Mouse (Mus musculus): ENCODE data around the gene Rfx2. TPM values are rescaled to one million over a fixed set of nuclear protein-coding genes. Genes with fewer than 3 reads are reported as not detected.

Rfx2 gene
- polyA plus RNA-seq, 1 experiment from 2014 or later = 2.9 TPM

DNA sequence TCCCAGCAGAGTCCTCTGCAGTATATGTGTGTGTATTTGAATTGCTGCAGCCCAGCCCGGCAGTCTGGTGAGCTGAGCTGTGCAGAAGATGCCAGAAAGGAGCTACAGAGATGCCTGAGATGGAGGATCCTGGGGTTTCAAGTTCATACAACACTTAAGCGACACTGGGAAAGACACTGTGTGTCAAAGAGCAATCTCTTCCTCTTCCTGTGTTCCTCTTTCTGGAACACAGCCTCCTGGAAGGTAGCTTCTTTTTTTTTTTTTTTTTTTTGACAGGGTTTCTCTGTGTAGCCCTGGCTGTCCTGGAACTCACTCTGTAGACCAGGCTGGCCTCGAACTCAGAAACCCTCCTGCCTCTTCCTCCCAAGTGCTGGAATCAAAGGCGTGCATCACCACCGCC lies 18.0 kb upstream of the Rfx2 start:
- no peak for ATAC-seq (ENCODE audit: insufficient number of reproducible peaks, low FRiP score, low TSS enrichment, low read depth)
- WGBS = 86% methylated on average over 5 of the region's 5 CpGs
- no peaks in the 10 kb centered on the region for H3K27me3 ChIP-seq (ENCODE audit: control insufficient read depth, insufficient read depth, low read length)
- H3K27ac ChIP-seq (replicated peaks; ENCODE audit: low read depth, low read length) = no peak overlapping the region
- no peaks in the 10 kb centered on the region for H3K9me3 ChIP-seq (ENCODE audit: control insufficient read depth, low read length)
- H3K4me3 ChIP-seq (ENCODE audit: low read depth, low read length) = no peak overlapping the region
- no peaks in the 10 kb centered on the region for H3K4me1 ChIP-seq (ENCODE audit: control insufficient read depth, insufficient read depth, low read length)
- no peak overlapping the region for H3K4me2 ChIP-seq (ENCODE audit: low read depth, severe bottlenecking)
- no peak overlapping the region for H3K9ac ChIP-seq (ENCODE audit: low read length)
- DNase-seq (ENCODE audit: low spot score) = no peak
- H3K36me3 ChIP-seq (ENCODE audit: control insufficient read depth, insufficient read depth, low read length) = no peaks in the 10 kb centered on the region

DNA sequence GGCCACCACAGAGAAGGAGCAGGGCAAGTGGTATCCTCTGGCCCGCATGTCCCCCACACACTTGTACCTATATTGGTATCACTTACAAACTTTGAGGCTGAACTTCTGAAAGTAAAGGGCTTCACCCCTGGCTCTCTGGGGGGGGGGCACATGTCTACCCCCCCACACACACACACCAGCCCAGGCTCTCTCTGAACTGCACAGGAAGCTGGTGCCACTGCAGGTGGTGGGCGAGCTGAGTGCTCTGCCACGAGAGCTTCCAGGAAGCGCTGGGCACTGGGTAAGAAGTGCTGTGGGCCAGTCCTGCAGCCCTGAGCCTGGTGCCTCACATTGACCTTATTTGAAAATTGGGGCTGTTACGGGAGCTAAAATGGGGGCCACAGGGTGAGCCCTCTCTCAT lies 12.9 kb upstream of the Rfx2 start:
- no peak overlapping the region for H3K9ac ChIP-seq (ENCODE audit: low read length)
- no peaks in the 10 kb centered on the region for H3K4me1 ChIP-seq (ENCODE audit: control insufficient read depth, insufficient read depth, low read length)
- no peak overlapping the region for H3K4me2 ChIP-seq (ENCODE audit: low read depth, severe bottlenecking)
- H3K4me3 ChIP-seq (ENCODE audit: low read depth, low read length) = no peak overlapping the region
- no peaks in the 10 kb centered on the region for H3K36me3 ChIP-seq (ENCODE audit: control insufficient read depth, insufficient read depth, low read length)
- no peaks in the 10 kb centered on the region for H3K9me3 ChIP-seq (ENCODE audit: control insufficient read depth, low read length)
- no peaks in the 10 kb centered on the region for H3K27me3 ChIP-seq (ENCODE audit: control insufficient read depth, insufficient read depth, low read length)
- no peak overlapping the region for H3K27ac ChIP-seq (replicated peaks; ENCODE audit: low read depth, low read length)
- 86% methylated on average over 5 of the region's 5 CpGs for WGBS
- ATAC-seq (ENCODE audit: insufficient number of reproducible peaks, low FRiP score, low TSS enrichment, low read depth) (no peak), DNase-seq (ENCODE audit: low spot score) (no peak)

DNA sequence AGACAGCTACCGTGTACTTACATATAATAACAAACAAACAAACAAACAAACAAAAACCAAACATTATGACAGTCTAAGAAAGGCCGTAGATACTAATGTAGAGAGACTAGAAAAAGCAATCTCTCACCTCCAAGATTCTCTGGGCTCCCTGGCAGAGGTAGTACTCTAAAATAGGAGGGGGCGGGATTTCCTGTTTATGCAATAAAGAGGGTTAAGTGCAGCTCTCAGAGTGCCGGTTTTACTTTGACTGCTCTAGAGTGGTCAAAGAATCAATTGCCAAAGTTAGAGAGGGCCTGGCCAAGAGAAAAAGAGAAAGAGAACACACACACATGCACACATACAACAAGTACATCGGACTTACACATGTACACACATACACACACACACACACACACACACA lies 11.4 kb upstream of the Rfx2 start:
- Histone ChIP-seq H3K27me3 (ENCODE audit: control insufficient read depth, insufficient read depth, low read length) (no peaks in the 10 kb centered on the region), H3K4me2 (ENCODE audit: low read depth, severe bottlenecking) (no peak overlapping the region), H3K4me1 (ENCODE audit: control insufficient read depth, insufficient read depth, low read length) (no peaks in the 10 kb centered on the region), H3K4me3 (ENCODE audit: low read depth, low read length) (no peak overlapping the region), H3K36me3 (ENCODE audit: control insufficient read depth, insufficient read depth, low read length) (no peaks in the 10 kb centered on the region), H3K27ac (replicated peaks; ENCODE audit: low read depth, low read length) (no peak overlapping the region), H3K9me3 (ENCODE audit: control insufficient read depth, low read length) (no peaks in the 10 kb centered on the region), H3K9ac (ENCODE audit: low read length) (no peak overlapping the region)
- WGBS = 80% methylated on average over 5 of the region's 5 CpGs
- no peak for ATAC-seq (ENCODE audit: insufficient number of reproducible peaks, low FRiP score, low TSS enrichment, low read depth)
- DNase-seq (ENCODE audit: low spot score) = no peak

DNA sequence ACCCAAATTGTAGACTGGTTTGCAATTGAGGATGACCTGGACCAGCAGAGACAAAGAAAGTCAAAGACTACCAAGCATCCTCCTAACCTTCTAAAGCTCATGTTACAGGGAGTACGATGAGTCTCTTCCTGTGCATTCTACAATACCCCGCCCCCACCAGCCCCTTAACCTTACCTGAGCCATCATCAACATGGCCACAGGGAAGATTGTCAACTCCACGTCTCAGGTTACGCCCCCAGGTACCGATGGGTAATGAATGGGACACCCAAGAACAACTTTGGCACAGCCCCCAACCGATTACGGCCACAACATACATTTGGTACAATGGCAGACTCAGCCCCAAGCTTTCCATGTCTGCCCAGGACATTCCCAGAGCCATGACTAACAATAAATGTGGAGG lies 9.7 kb upstream of the Rfx2 start:
- 85% methylated on average over 7 of the region's 7 CpGs for WGBS
- H3K4me1 ChIP-seq (ENCODE audit: control insufficient read depth, insufficient read depth, low read length) = no peaks in the 10 kb centered on the region
- no peaks in the 10 kb centered on the region for H3K9me3 ChIP-seq (ENCODE audit: control insufficient read depth, low read length)
- H3K36me3 ChIP-seq (ENCODE audit: control insufficient read depth, insufficient read depth, low read length) = no peaks in the 10 kb centered on the region
- ATAC-seq (ENCODE audit: insufficient number of reproducible peaks, low FRiP score, low TSS enrichment, low read depth) (no peak), DNase-seq (ENCODE audit: low spot score) (no peak)
- H3K27ac ChIP-seq (replicated peaks; ENCODE audit: low read depth, low read length) = no peak overlapping the region
- no peak overlapping the region for H3K4me3 ChIP-seq (ENCODE audit: low read depth, low read length)
- H3K9ac ChIP-seq (ENCODE audit: low read length) = no peak overlapping the region
- H3K27me3 ChIP-seq (ENCODE audit: control insufficient read depth, insufficient read depth, low read length) = no peaks in the 10 kb centered on the region
- no peak overlapping the region for H3K4me2 ChIP-seq (ENCODE audit: low read depth, severe bottlenecking)

DNA sequence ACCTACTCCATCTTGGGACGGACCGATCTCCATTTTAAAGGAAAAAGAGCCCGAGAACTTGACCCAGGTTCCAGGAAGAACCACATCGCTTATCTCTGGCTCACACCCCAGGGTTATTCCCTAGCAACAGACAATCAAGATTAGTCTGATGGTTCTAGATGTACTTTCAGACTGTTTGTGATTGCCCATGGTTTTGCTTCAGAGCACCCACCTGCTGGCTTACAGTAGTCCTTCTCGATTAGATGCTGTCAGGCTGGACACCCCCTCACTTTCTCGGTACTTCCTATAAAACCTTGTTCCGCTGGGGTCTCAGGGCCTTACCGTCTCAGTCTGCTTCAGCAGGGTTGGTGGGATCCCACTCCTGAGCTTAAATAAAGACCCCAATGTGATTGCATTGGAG lies 5.5 kb upstream of the Rfx2 start:
- Histone ChIP-seq H3K36me3 (ENCODE audit: control insufficient read depth, insufficient read depth, low read length) (no peaks in the 10 kb centered on the region), H3K9me3 (ENCODE audit: control insufficient read depth, low read length) (no peaks in the 10 kb centered on the region), H3K27me3 (ENCODE audit: control insufficient read depth, insufficient read depth, low read length) (0 out of 2 replicates have a peak, but pooled peaks cover 2% of the 10 kb centered on the region), H3K4me2 (ENCODE audit: low read depth, severe bottlenecking) (no peak overlapping the region), H3K27ac (replicated peaks; ENCODE audit: low read depth, low read length) (no peak overlapping the region), H3K4me1 (ENCODE audit: control insufficient read depth, insufficient read depth, low read length) (no peaks in the 10 kb centered on the region), H3K9ac (ENCODE audit: low read length) (no peak overlapping the region), H3K4me3 (ENCODE audit: low read depth, low read length) (no peak overlapping the region)
- no peak for ATAC-seq (ENCODE audit: insufficient number of reproducible peaks, low FRiP score, low TSS enrichment, low read depth)
- WGBS = 88% methylated on average over 8 of the region's 8 CpGs
- no peak for DNase-seq (ENCODE audit: low spot score)

DNA sequence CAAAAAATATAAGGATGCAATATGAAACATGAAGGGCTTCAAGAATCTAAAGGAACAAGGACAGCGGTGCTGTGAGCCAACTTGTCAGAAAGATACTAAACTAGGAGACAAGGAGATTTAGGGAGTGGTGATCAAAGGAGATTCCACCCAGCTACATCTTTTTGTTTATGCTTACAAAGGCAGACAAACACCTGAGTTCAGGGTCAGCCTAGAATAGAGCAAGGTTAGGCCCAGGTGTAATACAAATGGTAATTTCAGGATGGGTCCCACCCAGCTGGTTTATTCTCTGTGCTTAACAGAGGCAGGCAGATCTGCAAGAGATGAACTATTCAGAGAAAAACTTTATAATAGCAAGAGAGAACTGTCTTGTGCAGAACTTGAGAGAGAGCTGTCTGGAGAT lies 2.6 kb upstream of the Rfx2 start:
- H3K4me2 ChIP-seq (ENCODE audit: low read depth, severe bottlenecking) = no peak overlapping the region
- no peaks in the 10 kb centered on the region for H3K4me1 ChIP-seq (ENCODE audit: control insufficient read depth, insufficient read depth, low read length)
- peaks cover 11% of the 10 kb centered on the region; the same call in 1 of the 2 replicates for H3K27me3 ChIP-seq (ENCODE audit: control insufficient read depth, insufficient read depth, low read length)
- H3K27ac ChIP-seq (replicated peaks; ENCODE audit: low read depth, low read length) = no peak overlapping the region
- ATAC-seq (ENCODE audit: insufficient number of reproducible peaks, low FRiP score, low TSS enrichment, low read depth) (no peak), DNase-seq (ENCODE audit: low spot score) (no peak)
- H3K4me3 ChIP-seq (ENCODE audit: low read depth, low read length) = no peak overlapping the region
- 89% methylated on average over 1 of the region's 1 CpGs for WGBS
- H3K36me3 ChIP-seq (ENCODE audit: control insufficient read depth, insufficient read depth, low read length) = no peaks in the 10 kb centered on the region
- H3K9me3 ChIP-seq (ENCODE audit: control insufficient read depth, low read length) = no peaks in the 10 kb centered on the region
- H3K9ac ChIP-seq (ENCODE audit: low read length) = no peak overlapping the region

DNA sequence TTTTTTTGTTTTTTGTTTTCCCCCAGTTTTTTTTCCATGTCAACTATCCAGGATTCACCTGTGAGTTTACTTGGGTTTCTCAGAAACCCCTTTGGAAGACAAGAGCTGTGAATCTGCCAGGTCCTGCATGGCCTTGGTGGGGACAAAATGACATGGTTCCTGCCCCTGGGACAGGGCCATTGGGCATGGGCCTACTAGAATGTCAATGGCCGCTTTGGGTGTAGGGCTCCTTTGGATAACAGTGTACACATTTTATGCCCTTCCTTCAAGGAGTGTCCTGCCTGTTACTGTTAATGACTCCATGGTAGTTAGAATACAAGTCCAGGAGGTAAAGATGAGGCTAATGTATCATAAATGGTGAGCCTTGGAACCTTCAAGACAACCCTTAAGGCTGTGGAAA lies 2.1 kb upstream of the Rfx2 start:
- DNase-seq (ENCODE audit: low spot score) (no peak), ATAC-seq (ENCODE audit: insufficient number of reproducible peaks, low FRiP score, low TSS enrichment, low read depth) (no peak)
- H3K27ac ChIP-seq (replicated peaks; ENCODE audit: low read depth, low read length) = no peak overlapping the region
- H3K4me1 ChIP-seq (ENCODE audit: control insufficient read depth, insufficient read depth, low read length) = no peaks in the 10 kb centered on the region
- 74% methylated on average over 1 of the region's 1 CpGs for WGBS
- no peak overlapping the region for H3K4me3 ChIP-seq (ENCODE audit: low read depth, low read length)
- no peak overlapping the region for H3K4me2 ChIP-seq (ENCODE audit: low read depth, severe bottlenecking)
- no peak overlapping the region for H3K9ac ChIP-seq (ENCODE audit: low read length)
- no peaks in the 10 kb centered on the region for H3K9me3 ChIP-seq (ENCODE audit: control insufficient read depth, low read length)
- H3K36me3 ChIP-seq (ENCODE audit: control insufficient read depth, insufficient read depth, low read length) = no peaks in the 10 kb centered on the region
- H3K27me3 ChIP-seq (ENCODE audit: control insufficient read depth, insufficient read depth, low read length) = peaks cover 12% of the 10 kb centered on the region

DNA sequence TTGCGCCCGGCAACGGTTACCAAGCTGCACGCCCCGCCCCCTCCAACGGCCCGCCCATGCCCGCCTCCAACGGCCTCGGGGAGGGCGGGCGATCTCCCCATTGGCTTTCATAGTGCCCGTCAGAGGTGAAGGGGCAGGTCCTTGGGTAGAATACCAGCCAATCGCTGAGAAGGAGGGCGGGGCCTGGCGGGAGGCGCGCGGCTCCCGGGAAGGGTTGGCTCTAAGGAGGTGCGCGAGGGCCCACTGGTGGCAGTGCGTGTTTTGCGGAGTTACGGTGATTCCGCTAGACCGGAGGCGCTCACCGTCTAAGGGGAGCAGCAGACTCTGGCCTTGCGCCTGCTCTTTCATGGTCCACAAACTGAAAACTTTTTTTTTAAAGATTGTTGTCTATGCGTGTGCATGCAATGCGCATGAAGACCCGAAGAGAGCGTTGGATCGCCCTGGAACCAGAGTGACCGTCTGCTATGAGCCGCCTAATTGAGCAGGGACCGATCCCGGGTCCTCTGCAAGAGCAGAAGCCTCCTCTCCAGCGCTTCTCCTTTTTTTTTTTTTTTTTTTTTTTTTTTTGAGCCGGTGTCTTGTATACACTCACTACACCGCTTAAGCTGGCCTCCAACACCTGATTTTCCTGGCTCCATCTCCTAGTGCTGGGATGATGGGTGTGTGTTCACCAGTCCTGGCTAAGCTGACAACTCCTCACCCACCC lies 451 bp upstream of the Rfx2 start:
- WGBS = under 1% methylated on average over 42 of the region's 42 CpGs
- Histone ChIP-seq H3K9me3 (ENCODE audit: control insufficient read depth, low read length) (no peaks in the 10 kb centered on the region), H3K4me2 (ENCODE audit: low read depth, severe bottlenecking) (peak overlapping the region; percentile 70), H3K4me1 (ENCODE audit: control insufficient read depth, insufficient read depth, low read length) (no peaks in the 10 kb centered on the region), H3K9ac (ENCODE audit: low read length) (peak overlapping the region; percentile 57; the same call in 1 of the 2 replicates), H3K27me3 (ENCODE audit: control insufficient read depth, insufficient read depth, low read length) (peaks cover 15% of the 10 kb centered on the region), H3K36me3 (ENCODE audit: control insufficient read depth, insufficient read depth, low read length) (no peaks in the 10 kb centered on the region), H3K27ac (replicated peaks; ENCODE audit: low read depth, low read length) (no peak overlapping the region), H3K4me3 (ENCODE audit: low read depth, low read length) (peak overlapping the region; percentile 60)
- ATAC-seq (ENCODE audit: insufficient number of reproducible peaks, low FRiP score, low TSS enrichment, low read depth) (peak; percentile 98), DNase-seq (ENCODE audit: low spot score) (peak; percentile 98)

DNA sequence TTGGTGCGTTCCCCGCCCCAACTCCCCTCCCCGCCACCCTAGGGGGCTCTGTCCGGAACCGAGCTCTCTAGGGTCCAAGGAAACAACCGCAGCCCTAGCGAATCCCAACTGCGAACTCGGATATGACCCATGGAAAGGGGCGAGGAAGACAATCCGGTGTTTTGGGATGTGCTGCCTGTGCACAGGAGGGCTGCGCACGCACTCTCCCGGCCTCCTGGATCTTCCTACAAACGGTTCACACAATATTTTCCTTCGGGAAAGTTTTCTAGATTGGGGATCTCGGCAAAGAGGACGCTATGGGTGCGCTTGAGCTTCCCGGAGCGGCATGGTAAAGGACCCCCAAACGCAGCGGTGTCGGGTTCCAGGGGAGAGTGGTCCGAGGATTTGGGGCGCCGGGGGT lies 1.0 kb downstream of the Rfx2 start:
- Histone ChIP-seq H3K9me3 (ENCODE audit: control insufficient read depth, low read length) (no peaks in the 10 kb centered on the region), H3K4me3 (ENCODE audit: low read depth, low read length) (peak overlapping the region; percentile 60), H3K4me2 (ENCODE audit: low read depth, severe bottlenecking) (peak overlapping the region; percentile 70), H3K9ac (ENCODE audit: low read length) (no peak overlapping the region; the same call in 1 of the 2 replicates), H3K27ac (replicated peaks; ENCODE audit: low read depth, low read length) (no peak overlapping the region), H3K4me1 (ENCODE audit: control insufficient read depth, insufficient read depth, low read length) (no peaks in the 10 kb centered on the region), H3K36me3 (ENCODE audit: control insufficient read depth, insufficient read depth, low read length) (no peaks in the 10 kb centered on the region), H3K27me3 (ENCODE audit: control insufficient read depth, insufficient read depth, low read length) (peaks cover 15% of the 10 kb centered on the region)
- under 1% methylated on average over 27 of the region's 27 CpGs for whole genome bisulfite sequencing
- no peak for ATAC-seq (ENCODE audit: insufficient number of reproducible peaks, low FRiP score, low TSS enrichment, low read depth)
- peak; percentile 54 for DNase-seq (ENCODE audit: low spot score)

Data from limb, embryonic 11.5 days (tissue).